Mouse (Mus musculus): Measurements from ENCODE around the gene Kcnq5. TPM values are rescaled to one million over a fixed set of nuclear protein-coding genes. Genes with fewer than 3 reads are reported as not detected.

Kcnq5 gene
- polyA plus RNA-seq, 1 experiment from 2014 or later = 4.1 TPM

DNA sequence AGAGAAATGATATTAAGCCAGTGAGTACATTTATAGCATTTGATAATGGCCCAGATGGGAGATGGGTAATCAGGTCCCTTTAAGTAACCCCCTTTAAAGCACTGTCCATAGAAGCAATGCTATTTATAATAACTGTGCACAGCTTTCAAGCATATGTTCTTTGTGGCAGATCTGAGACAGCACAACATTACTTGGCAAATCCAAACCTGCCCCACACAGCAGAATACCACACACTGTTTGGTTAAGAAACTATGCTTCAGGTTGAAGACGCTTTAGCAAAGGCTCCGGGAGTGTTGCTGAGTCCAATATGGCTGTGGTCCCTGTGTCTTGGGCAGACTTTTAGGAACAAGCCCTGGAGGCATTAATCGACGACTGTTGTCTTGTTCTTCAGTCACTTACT, 495.3 kb downstream of the Kcnq5 start:
- Histone ChIP-seq H3K27ac (replicated peaks) (no peak overlapping the region), H3K36me3 (no peaks in the 10 kb centered on the region), H3K4me2 (no peak overlapping the region), H3K9me3 (no peaks in the 10 kb centered on the region), H3K4me3 (no peak overlapping the region), H3K4me1 (no peaks in the 10 kb centered on the region), H3K9ac (no peak overlapping the region), H3K27me3 (replicated peaks) (no peaks in the 10 kb centered on the region)
- WGBS = 86% methylated on average over 4 of the region's 4 CpGs
- no peak for ATAC-seq (ENCODE audit: extremely low read depth, insufficient number of reproducible peaks, low FRiP score, low TSS enrichment)

DNA sequence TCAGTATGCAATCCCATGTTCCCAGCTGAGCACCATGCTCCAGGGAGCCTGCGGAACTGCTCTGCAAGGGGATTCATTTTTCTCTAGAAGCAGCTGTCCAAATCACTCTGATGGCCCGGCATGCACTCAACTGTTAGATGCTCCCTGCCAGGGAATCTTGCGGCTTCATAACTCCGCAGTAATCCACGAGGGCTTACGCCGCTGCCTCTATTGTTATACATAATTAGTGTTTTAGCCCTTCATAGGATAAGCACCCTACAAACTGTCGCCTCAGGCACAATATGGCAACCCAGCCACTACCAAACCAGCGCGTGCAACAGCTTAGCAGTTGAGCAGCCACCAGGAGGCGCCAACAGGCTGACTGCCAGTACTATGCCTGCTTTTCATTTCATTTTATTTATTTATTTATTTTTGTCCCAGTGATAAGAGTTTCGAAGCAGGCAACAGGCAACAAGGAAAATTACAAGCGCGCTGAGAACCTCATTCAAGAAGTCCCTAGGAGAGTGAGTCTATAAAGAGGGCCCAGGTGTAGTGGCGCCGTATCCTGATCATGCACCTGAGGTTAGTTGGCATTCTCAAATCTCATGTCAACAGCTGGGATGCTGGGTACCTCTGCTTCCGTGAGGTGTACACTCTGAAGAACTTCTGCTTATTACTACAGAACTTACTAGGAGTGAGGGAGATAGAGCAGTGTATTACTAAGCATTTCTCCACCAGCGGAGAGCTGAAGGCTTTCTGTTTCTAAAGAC, 500.6 kb downstream of the Kcnq5 start:
- H3K4me2 ChIP-seq = no peak overlapping the region
- H3K27ac ChIP-seq (replicated peaks) = no peak overlapping the region
- no peaks in the 10 kb centered on the region for H3K36me3 ChIP-seq
- ATAC-seq (ENCODE audit: extremely low read depth, insufficient number of reproducible peaks, low FRiP score, low TSS enrichment) = no peak
- no peaks in the 10 kb centered on the region for H3K27me3 ChIP-seq (replicated peaks)
- H3K4me3 ChIP-seq = no peak overlapping the region
- H3K9me3 ChIP-seq = no peaks in the 10 kb centered on the region
- WGBS = 71% methylated on average over 18 of the region's 18 CpGs
- H3K4me1 ChIP-seq = peaks cover 16% of the 10 kb centered on the region
- H3K9ac ChIP-seq = no peak overlapping the region

DNA sequence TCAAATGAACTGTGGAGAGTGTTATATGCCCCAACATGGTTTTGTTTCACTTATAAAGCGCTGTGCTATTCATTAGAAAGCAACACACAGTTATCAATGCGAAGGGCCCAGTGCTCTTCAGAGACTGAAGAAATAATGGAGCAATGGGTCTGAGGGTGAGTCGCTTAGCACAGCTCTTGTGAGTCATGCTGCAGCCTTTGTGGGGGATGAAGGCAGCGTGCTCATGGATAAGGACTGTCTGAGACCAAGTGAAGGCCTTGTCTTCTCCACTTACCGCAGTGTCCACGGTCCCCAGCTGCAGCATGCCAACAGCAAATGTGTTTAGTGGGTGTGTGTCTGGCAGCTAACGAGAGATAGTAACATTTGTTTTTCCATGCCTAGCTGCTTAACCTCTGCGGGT, 503.2 kb downstream of the Kcnq5 start:
- 47% methylated on average over 8 of the region's 8 CpGs for WGBS
- Histone ChIP-seq H3K4me2 (no peak overlapping the region), H3K4me3 (no peak overlapping the region), H3K9me3 (no peaks in the 10 kb centered on the region), H3K4me1 (peaks cover 17% of the 10 kb centered on the region), H3K36me3 (no peaks in the 10 kb centered on the region), H3K27me3 (replicated peaks) (no peaks in the 10 kb centered on the region), H3K9ac (no peak overlapping the region), H3K27ac (replicated peaks) (no peak overlapping the region)
- ATAC-seq (ENCODE audit: extremely low read depth, insufficient number of reproducible peaks, low FRiP score, low TSS enrichment) = no peak

DNA sequence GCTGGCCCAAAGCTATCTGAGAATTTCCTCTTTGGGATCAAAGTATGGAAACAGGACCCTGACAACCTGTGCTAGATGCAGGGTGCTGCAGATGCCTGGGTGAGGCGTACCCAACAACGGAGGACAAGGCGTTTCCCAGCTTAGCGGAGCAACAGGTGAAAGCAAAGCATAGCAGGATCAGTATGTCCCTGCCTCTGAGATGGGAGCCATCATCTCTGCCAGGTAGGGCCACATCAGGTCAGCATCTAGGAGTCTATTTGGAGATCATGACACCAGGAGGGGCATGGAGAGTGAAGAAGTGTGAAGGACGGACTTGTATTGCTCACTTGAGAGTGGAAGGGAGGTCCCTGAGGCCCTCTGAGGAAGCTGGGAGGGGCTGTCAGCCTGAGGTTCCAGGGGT, 505.8 kb downstream of the Kcnq5 start:
- H3K27ac ChIP-seq (replicated peaks) = no peak overlapping the region
- H3K4me2 ChIP-seq = no peak overlapping the region
- H3K4me1 ChIP-seq = peaks cover 14% of the 10 kb centered on the region
- no peaks in the 10 kb centered on the region for H3K27me3 ChIP-seq (replicated peaks)
- 69% methylated on average over 5 of the region's 5 CpGs for WGBS
- no peak for ATAC-seq (ENCODE audit: extremely low read depth, insufficient number of reproducible peaks, low FRiP score, low TSS enrichment)
- no peak overlapping the region for H3K9ac ChIP-seq
- H3K9me3 ChIP-seq = no peaks in the 10 kb centered on the region
- no peak overlapping the region for H3K4me3 ChIP-seq
- H3K36me3 ChIP-seq = no peaks in the 10 kb centered on the region

DNA sequence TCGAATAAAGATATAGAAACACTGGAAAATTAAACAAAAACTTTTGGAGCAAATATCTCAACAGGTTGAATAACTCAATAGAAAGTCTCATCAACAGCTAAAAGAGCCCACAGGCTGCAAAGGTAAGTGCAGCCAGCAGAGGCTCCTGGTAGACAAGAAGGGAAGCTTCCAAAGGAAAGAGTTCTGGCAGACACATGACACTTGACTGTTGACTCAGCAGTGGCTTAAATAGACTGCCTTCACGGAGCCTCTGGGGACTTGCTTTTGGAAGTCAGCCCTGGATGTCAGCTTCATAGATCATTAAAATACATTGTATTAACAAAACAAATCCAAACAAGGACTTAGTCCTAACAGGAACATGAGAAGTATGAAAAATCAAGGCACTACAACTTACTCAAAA, 513.5 kb downstream of the Kcnq5 start:
- WGBS = 49% methylated on average over 2 of the region's 2 CpGs
- H3K9ac ChIP-seq = no peak overlapping the region
- no peaks in the 10 kb centered on the region for H3K9me3 ChIP-seq
- H3K27ac ChIP-seq (replicated peaks) = no peak overlapping the region
- ATAC-seq (ENCODE audit: extremely low read depth, insufficient number of reproducible peaks, low FRiP score, low TSS enrichment) = no peak
- peaks cover 5% of the 10 kb centered on the region; the same call in 1 of the 2 replicates for H3K36me3 ChIP-seq
- no peaks in the 10 kb centered on the region for H3K27me3 ChIP-seq (replicated peaks)
- H3K4me1 ChIP-seq = 0 out of 2 replicates have a peak, but pooled peaks cover 2% of the 10 kb centered on the region
- no peak overlapping the region for H3K4me2 ChIP-seq
- H3K4me3 ChIP-seq = no peak overlapping the region

DNA sequence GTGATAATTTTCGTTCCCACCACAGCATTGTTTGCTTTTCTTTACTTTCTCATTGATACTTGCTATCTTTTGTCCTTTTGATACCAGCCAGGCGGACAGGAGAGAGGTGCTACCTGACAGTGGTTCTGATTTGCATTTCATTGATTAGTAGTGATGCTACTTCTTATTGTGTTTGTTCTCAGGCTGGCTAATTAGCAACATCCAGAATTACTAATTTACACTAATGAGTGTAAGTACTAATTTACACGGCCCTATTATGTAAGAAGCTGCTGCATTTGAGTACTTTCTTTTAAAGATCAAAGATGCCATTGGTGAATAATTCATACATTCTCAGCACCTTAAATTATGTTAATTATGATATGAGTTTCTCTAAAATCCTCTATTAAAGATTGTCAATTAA, 525.0 kb downstream of the Kcnq5 start:
- no peaks in the 10 kb centered on the region for H3K4me1 ChIP-seq
- H3K9ac ChIP-seq = no peak overlapping the region
- H3K9me3 ChIP-seq = no peaks in the 10 kb centered on the region
- no peak overlapping the region for H3K4me3 ChIP-seq
- no peak for ATAC-seq (ENCODE audit: extremely low read depth, insufficient number of reproducible peaks, low FRiP score, low TSS enrichment)
- no peak overlapping the region for H3K27ac ChIP-seq (replicated peaks)
- no peaks in the 10 kb centered on the region for H3K27me3 ChIP-seq (replicated peaks)
- H3K4me2 ChIP-seq = no peak overlapping the region
- no peaks in the 10 kb centered on the region for H3K36me3 ChIP-seq
- WGBS = 75% methylated on average over 3 of the region's 3 CpGs

DNA sequence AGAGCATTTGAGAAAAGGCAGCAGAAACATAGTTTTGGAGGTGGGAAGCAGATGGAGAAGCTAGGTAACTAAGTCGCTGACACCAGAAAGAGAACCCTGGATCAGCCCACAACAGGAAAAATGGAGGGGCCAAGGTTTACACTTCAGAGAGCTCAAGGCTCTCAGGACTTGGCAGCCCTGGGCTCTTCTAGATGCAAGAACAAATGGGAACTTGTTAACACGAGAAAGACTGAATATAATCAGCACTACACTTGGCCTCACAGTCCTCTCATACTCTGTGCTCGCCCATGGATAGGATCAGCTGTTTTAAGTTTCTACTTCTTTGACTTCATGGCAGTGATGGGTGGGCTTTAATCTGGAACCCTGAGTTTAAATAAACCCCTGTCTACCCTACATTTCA, 526.9 kb downstream of the Kcnq5 start:
- 50% methylated on average over 3 of the region's 3 CpGs for WGBS
- no peaks in the 10 kb centered on the region for H3K4me1 ChIP-seq
- H3K27me3 ChIP-seq (replicated peaks) = no peaks in the 10 kb centered on the region
- ATAC-seq (ENCODE audit: extremely low read depth, insufficient number of reproducible peaks, low FRiP score, low TSS enrichment) = no peak
- no peaks in the 10 kb centered on the region for H3K36me3 ChIP-seq
- no peak overlapping the region for H3K9ac ChIP-seq
- no peak overlapping the region for H3K4me2 ChIP-seq
- no peak overlapping the region for H3K27ac ChIP-seq (replicated peaks)
- H3K9me3 ChIP-seq = no peaks in the 10 kb centered on the region
- no peak overlapping the region for H3K4me3 ChIP-seq

DNA sequence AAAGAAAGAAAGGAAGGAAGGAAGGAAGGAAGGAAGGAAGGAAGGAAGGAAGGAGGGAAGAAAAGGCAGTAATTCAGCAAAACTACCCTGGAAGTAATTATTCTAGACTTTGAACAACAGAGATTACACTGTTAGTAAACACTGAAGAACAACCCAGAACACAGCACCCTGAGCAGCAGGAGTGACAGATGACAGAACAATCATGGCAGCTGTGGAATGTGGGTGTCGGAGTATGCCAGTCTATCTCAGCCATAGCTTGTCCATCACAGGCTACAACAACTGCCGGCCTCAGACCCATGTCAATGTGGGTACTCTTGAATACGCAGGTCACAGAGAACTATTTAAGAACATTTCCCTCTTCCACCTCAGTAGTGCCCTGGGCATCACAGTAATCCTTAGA, 530.1 kb downstream of the Kcnq5 start:
- Histone ChIP-seq H3K27me3 (replicated peaks) (no peaks in the 10 kb centered on the region), H3K27ac (replicated peaks) (no peak overlapping the region), H3K4me3 (no peak overlapping the region), H3K9ac (no peak overlapping the region), H3K9me3 (no peaks in the 10 kb centered on the region), H3K4me1 (no peaks in the 10 kb centered on the region), H3K36me3 (no peaks in the 10 kb centered on the region), H3K4me2 (no peak overlapping the region)
- ATAC-seq (ENCODE audit: extremely low read depth, insufficient number of reproducible peaks, low FRiP score, low TSS enrichment) = no peak
- 71% methylated on average over 3 of the region's 3 CpGs for WGBS

DNA sequence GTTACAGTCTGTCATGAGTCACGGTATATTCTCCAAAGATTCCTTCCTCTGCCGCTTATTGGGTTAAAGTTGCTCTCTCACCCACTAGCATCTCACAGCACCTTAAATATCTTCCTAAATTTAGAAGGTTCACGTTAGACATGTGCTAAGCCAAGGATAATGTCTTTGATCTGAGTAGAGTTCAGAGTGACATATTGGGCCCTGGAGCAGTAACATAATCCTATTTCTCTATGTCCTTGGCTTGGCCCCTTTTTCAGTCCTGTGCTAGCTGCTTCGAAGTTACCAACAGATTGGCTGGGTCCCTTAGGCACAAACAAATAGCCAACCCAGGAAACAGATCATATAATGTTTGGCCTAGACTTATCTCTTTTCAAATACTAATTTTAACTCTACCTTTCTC, 533.7 kb downstream of the Kcnq5 start:
- 71% methylated on average over 4 of the region's 4 CpGs for WGBS
- no peak overlapping the region for H3K27ac ChIP-seq (replicated peaks)
- H3K9me3 ChIP-seq = no peaks in the 10 kb centered on the region
- H3K4me2 ChIP-seq = no peak overlapping the region
- ATAC-seq (ENCODE audit: extremely low read depth, insufficient number of reproducible peaks, low FRiP score, low TSS enrichment) = no peak
- H3K4me3 ChIP-seq = no peak overlapping the region
- H3K4me1 ChIP-seq = no peaks in the 10 kb centered on the region
- no peaks in the 10 kb centered on the region for H3K27me3 ChIP-seq (replicated peaks)
- H3K9ac ChIP-seq = no peak overlapping the region
- H3K36me3 ChIP-seq = no peaks in the 10 kb centered on the region

DNA sequence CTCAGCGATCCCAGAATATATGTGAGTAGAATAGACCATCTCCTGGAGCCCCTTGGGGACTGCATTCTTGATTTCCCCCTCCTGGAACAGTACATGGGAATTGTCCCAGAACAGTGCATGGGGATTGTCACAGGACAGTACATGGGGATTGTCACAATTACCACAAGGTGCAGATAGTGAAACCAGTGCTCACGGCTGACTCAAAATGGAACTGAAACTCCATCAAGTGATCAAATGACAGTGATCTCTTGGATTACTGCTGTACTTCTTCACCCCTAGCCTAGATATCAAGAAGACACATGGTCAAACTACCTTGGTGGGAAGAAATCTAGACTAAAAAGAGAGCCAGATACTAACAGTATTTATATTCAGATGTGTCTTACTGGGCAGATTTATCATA, 536.1 kb downstream of the Kcnq5 start:
- WGBS = 70% methylated on average over 2 of the region's 2 CpGs
- Histone ChIP-seq H3K4me1 (no peaks in the 10 kb centered on the region), H3K27ac (replicated peaks) (no peak overlapping the region), H3K36me3 (no peaks in the 10 kb centered on the region), H3K9me3 (no peaks in the 10 kb centered on the region), H3K4me3 (no peak overlapping the region), H3K27me3 (replicated peaks) (no peaks in the 10 kb centered on the region), H3K4me2 (no peak overlapping the region), H3K9ac (no peak overlapping the region)
- ATAC-seq (ENCODE audit: extremely low read depth, insufficient number of reproducible peaks, low FRiP score, low TSS enrichment) = no peak

DNA sequence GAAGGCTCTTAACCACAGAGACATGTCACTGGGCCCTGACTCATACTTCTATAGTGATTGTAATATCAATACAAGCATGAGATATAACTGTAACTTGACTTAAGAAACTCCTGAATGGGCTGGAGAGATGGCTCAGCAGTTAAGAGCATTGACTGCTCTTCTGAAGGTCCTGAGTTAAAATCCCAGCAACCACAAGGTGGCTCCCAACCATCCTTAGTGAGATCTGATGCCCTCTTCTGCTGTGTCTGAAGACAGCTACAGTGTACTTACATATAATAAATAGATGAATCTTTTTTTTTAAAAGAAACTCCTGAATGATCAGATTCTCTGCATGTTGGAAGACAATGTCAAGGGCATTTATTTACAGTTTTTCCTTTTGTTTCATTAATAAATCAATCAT, 542.4 kb downstream of the Kcnq5 start:
- no peak for ATAC-seq (ENCODE audit: extremely low read depth, insufficient number of reproducible peaks, low FRiP score, low TSS enrichment)
- Histone ChIP-seq H3K27me3 (replicated peaks) (no peaks in the 10 kb centered on the region), H3K27ac (replicated peaks) (no peak overlapping the region), H3K4me1 (peaks cover 6% of the 10 kb centered on the region; the same call in 1 of the 2 replicates), H3K4me2 (no peak overlapping the region), H3K9ac (no peak overlapping the region), H3K4me3 (no peak overlapping the region), H3K9me3 (no peaks in the 10 kb centered on the region), H3K36me3 (no peaks in the 10 kb centered on the region)

DNA sequence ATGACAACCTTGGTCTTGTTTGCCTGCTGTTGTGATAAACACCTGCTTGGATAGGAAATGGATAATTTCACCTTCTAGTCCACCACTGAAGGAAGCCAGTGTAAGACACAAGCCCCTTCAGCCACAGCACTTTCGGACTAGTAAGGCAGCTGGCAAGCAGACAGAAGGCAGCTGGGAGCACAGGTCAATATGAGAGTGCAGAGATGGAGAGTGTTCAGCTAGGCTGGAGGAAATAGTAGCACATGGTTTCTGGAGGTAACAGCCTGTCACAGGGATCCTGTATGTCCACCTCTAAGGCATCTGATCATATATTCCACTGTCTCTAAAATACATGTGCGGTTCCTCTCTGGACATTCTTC, 549.6 kb downstream of the Kcnq5 start:
- 83% methylated on average over 2 of the region's 2 CpGs for WGBS
- ATAC-seq (ENCODE audit: extremely low read depth, insufficient number of reproducible peaks, low FRiP score, low TSS enrichment) = no peak
- Histone ChIP-seq H3K9ac (no peak overlapping the region), H3K4me1 (peaks cover 8% of the 10 kb centered on the region; the same call in 1 of the 2 replicates), H3K27ac (replicated peaks) (no peak overlapping the region), H3K9me3 (no peaks in the 10 kb centered on the region), H3K36me3 (no peaks in the 10 kb centered on the region), H3K4me3 (no peak overlapping the region), H3K4me2 (no peak overlapping the region), H3K27me3 (replicated peaks) (no peaks in the 10 kb centered on the region)

All from heart, embryonic 13.5 days (tissue).